Mouse (Mus musculus) kidney, postnatal 25 days (tissue): ENCODE measurements around the gene Fhad1.
A peak's percentile ranks its signal among the peaks of the same experiment; 100 is the strongest.

ENCODE experiments used
- DNase-seq, 2 experiments: peaks; one replicate each; pipeline ENCODE4 v3.0.0; 2021; ENCODE audit warnings: mixed read lengths in 2 of 2

The Fhad1 gene

GRCm38 (mm10) chr4:141881289-141881914 lies 133.5 kb downstream of the Fhad1 start:
- DNase-seq: no peak

GRCm38 (mm10) chr4:141879875-141880274 lies 135.0 kb downstream of the Fhad1 start:
- DNase-seq: no peak

GRCm38 (mm10) chr4:141879074-141879473 lies 135.8 kb downstream of the Fhad1 start:
- DNase-seq: no peak

GRCm38 (mm10) chr4:141878621-141879020 lies 136.3 kb downstream of the Fhad1 start:
- no peak for DNase-seq

- no peak for DNase-seq
These were observed 139.3 kb downstream of the Fhad1 start for GRCm38 (mm10) chr4:141875481-141876108.

- peak; percentile 80 to 90 for DNase-seq
These were observed 140.1 kb downstream of the Fhad1 start, which contains the start of gene Efhd2 for GRCm38 (mm10) chr4:141874601-141875460. Gene Efhd2, minus strand, starts transcription at chr4:141874920.

- DNase-seq: no peak
These were observed 140.7 kb downstream of the Fhad1 start for GRCm38 (mm10) chr4:141874111-141874600.

- DNase-seq: peak; percentile 20 to 62
These were observed 141.9 kb downstream of the Fhad1 start for GRCm38 (mm10) chr4:141872977-141873376.

- DNase-seq: no peak
These were observed 143.0 kb downstream of the Fhad1 start for GRCm38 (mm10) chr4:141871909-141872308.

GRCm38 (mm10) chr4:141871333-141871725 lies 143.6 kb downstream of the Fhad1 start:
- DNase-seq: no peak

- DNase-seq: peak; percentile 66 to 89
These were observed 144.1 kb downstream of the Fhad1 start for GRCm38 (mm10) chr4:141870666-141871332.

- no peak for DNase-seq
These were observed 145.3 kb downstream of the Fhad1 start for GRCm38 (mm10) chr4:141869436-141870215.

- DNase-seq: no peak
These were observed 146.8 kb downstream of the Fhad1 start for GRCm38 (mm10) chr4:141868051-141868450.

GRCm38 (mm10) chr4:141867498-141867897 lies 147.4 kb downstream of the Fhad1 start:
- peak; percentile 64 to 77 for DNase-seq

- DNase-seq: peak; percentile 62 to 81
These were observed 147.9 kb downstream of the Fhad1 start for GRCm38 (mm10) chr4:141866933-141867490.

GRCm38 (mm10) chr4:141865600-141865999 lies 149.3 kb downstream of the Fhad1 start:
- DNase-seq: peak in 1 of 2 experiments; percentile 39

- no peak for DNase-seq
These were observed 149.9 kb downstream of the Fhad1 start for GRCm38 (mm10) chr4:141865006-141865405.

GRCm38 (mm10) chr4:141864506-141864905 lies 150.4 kb downstream of the Fhad1 start:
- peak in 1 of 2 experiments; percentile 25 for DNase-seq

- DNase-seq: no peak
These were observed 151.1 kb downstream of the Fhad1 start for GRCm38 (mm10) chr4:141863726-141864280.

- peak in 1 of 2 experiments; percentile 37 for DNase-seq
These were observed 152.0 kb downstream of the Fhad1 start for GRCm38 (mm10) chr4:141862867-141863266.
